Mouse (Mus musculus) liver, adult 2 months (tissue): ENCODE data around the gene Ap3m1. TPM values are rescaled to one million over a fixed set of nuclear protein-coding genes. Genes with fewer than 3 reads are reported as not detected.

Experiments used
- DNase-seq: peaks from one replicate; pipeline ENCODE4 v3.0.0-alpha.2; 2011; ENCODE audit warnings: low read depth, low spot score; ENCODE audit errors: extremely low read depth
- H3K27ac ChIP-seq: fragments of 200-500 bp; replicated peaks from 2 replicates; pipeline ENCODE4 v1.5.1; 2012; ENCODE audit warnings: low read depth, mild to moderate bottlenecking, control low read depth, inconsistent platforms, low read length; ENCODE audit not compliant: insufficient read depth
- H3K27me3 ChIP-seq: fragments of 200-500 bp; 2 replicates; pipeline ENCODE4 v1.6.1; 2012; ENCODE audit warnings: mild to moderate bottlenecking, moderate library complexity, low read length, inconsistent platforms; ENCODE audit not compliant: control insufficient read depth, insufficient read depth
- H3K36me3 ChIP-seq: fragments of 200-500 bp; 2 replicates; pipeline ENCODE4 v1.6.1; 2012; ENCODE audit warnings: low read length, inconsistent platforms; ENCODE audit not compliant: control insufficient read depth, insufficient read depth
- H3K4me1 ChIP-seq: fragments of 200-500 bp; 2 replicates; pipeline ENCODE4 v1.6.1; 2011; ENCODE audit warnings: low read length; ENCODE audit not compliant: control insufficient read depth, insufficient read depth
- H3K4me3 ChIP-seq: fragments of 200-500 bp; 2 replicates; pipeline ENCODE4 v1.5.1; 2011; ENCODE audit warnings: low read depth, mild to moderate bottlenecking, control low read depth, low read length, moderate library complexity; ENCODE audit not compliant: insufficient read depth
- H3K79me2 ChIP-seq: fragments of 200-500 bp; 2 replicates; pipeline ENCODE4 v1.6.1; 2012; ENCODE audit warnings: inconsistent platforms, mild to moderate bottlenecking, low read length, moderate library complexity; ENCODE audit not compliant: control insufficient read depth, insufficient read depth
- H3K9ac ChIP-seq: fragments of 200-500 bp; 2 replicates; pipeline ENCODE4 v1.6.1; 2012; ENCODE audit warnings: low read depth, mild to moderate bottlenecking, control low read depth, inconsistent platforms, low read length
- CTCF ChIP-seq: fragments of 200-500 bp; IDR thresholded peaks from 2 replicates; pipeline ENCODE4 v1.5.1; 2011; ENCODE audit warnings: low read depth, low read length, control low read depth
- POLR2A ChIP-seq: fragments of 200-500 bp; IDR thresholded peaks from 2 replicates; pipeline ENCODE4 v1.6.1; 2011; ENCODE audit warnings: low read length, control low read depth; ENCODE audit not compliant: insufficient read depth; ENCODE audit errors: extremely low read depth
- WGBS: fragments of 180-500 bp; shearing (Covaris S2); methylation state at CpG from one replicate; pipeline ENCODE4 v1.1.7; 2018; 5-methylcytosine and 5-hydroxymethylcytosine counted together
- polyA plus RNA-seq: library from polyadenylated mRNA; depleted of rRNA; stranded (reverse); fragments of >200 nt; gene quantifications from 2 replicates; pipeline ENCODE4 v1.2.3, GENCODE M21; 2012
- total RNA-seq: library from RNA; depleted of rRNA; stranded (reverse); fragments of >200 nt; gene quantifications from 2 replicates; pipeline ENCODE4 v1.2.3, GENCODE M21; 2014

Gene Ap3m1
- total and polyA plus RNA-seq, 2 experiments = 44.8 to 126 TPM

DNA sequence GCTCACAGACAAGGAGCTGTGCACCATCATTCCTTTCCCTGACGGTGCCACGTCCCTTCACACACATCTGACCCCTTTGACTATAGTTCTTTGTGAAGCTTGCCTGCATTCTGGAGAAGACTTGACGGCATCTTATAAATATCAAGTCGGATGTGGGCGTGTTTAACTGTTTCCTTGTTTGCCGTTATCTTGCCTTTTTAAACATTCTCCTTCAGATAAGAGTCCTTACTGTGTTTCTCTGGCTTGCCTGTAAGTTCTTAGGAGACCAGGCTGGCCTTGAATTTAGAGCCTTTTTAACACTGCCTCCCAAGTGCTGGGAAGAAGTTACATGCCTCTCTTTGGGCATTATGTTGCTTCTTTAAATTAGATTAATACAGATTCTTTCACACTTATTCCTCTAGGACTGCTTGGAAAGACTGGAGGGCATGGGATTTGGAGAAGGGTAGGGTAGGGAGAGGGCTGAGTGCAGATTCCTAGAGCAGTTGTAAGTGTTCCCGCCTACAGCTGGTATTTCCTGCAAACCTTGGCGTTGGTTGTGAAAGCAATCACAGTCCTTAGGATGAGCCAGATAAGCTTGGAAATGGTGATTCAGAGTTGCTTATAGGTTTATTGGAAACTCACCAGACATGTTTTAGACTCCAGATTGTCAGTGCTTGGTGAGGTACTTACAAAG, 13.3 kb upstream of the Ap3m1 start:
- Histone ChIP-seq H3K27me3 (no peaks in the 10 kb centered on the region), H3K27ac (0 out of 2 replicates have a peak overlapping the region, but pooled peaks have one; percentile 4), H3K9ac (no peak overlapping the region), H3K36me3 (no peaks in the 10 kb centered on the region), H3K79me2 (peaks cover 22% of the 10 kb centered on the region; the same call in 1 of the 2 replicates), H3K4me3 (no peak overlapping the region), H3K4me1 (peaks cover 17% of the 10 kb centered on the region; the same call in 1 of the 2 replicates)
- TF ChIP-seq POLR2A = no peak
- TF ChIP-seq CTCF = no peak
- no peak for DNase-seq
- WGBS = 64% methylated on average over 8 of the region's 8 CpGs

DNA sequence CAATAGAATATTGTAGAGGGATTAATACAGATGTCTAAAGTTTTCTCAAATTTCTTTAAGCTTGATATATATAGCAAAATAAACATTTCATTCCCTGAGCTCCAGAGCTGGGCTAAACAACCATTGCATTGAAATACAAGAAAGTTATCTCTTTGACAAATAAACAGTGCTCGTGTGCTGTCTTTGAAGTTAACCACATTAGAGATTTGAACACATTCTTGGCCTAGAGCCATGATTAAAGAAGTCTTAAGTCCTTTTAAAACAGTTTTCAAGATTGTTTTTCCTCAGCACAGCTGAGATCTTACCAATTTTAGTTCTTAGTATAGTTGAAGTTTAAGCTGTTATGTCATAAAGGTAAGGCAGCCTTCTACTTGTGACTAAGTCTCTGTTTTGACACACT, 12.0 kb upstream of the Ap3m1 start:
- no peak for DNase-seq
- Histone ChIP-seq H3K27ac (no peak overlapping the region), H3K79me2 (peaks cover 14% of the 10 kb centered on the region; the same call in 1 of the 2 replicates), H3K4me3 (no peak overlapping the region), H3K9ac (no peak overlapping the region), H3K27me3 (no peaks in the 10 kb centered on the region), H3K4me1 (peaks cover 15% of the 10 kb centered on the region; the same call in 1 of the 2 replicates), H3K36me3 (no peaks in the 10 kb centered on the region)
- WGBS = 4% methylated on average over 1 of the region's 1 CpGs
- TF ChIP-seq CTCF (no peak), POLR2A (no peak)

DNA sequence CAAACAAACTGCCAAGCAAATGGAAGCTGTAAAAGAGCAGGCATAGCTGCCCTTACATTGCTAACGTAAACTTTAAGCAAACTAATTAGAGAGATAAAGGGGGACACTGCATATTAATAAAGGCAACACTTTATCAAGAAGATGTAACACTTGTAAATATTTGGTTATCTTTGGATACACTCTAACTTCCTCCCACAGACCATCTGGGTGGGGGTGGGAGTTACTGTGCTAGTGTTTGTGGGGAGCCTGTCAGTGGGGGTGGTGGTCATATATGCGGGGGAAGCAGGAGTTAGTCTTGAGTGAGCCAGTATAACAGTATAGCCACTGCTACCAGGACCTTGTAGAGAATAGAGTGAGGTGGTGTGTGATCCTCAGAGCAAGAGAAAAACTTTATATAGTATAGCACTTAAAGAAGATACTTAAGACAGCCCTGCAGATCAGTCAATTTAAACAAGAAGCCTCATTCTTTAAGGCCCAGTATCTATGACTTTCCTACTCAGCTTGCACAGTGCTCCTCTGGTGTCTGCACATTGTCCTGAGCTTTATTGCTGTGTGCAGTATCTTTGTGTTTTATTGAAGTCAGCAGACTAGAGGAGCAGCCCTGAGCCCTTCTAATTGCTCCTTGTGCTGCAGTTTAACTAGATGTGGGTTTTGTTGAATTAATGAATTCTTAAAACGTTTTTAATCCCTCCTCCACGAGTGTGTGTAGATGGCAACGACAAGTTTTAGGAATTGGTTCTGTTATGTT, 10.6 kb upstream of the Ap3m1 start:
- H3K36me3 ChIP-seq = no peaks in the 10 kb centered on the region
- H3K27me3 ChIP-seq = no peaks in the 10 kb centered on the region
- TF ChIP-seq POLR2A (no peak), CTCF (no peak)
- H3K79me2 ChIP-seq = peaks cover 16% of the 10 kb centered on the region; the same call in 1 of the 2 replicates
- no peak overlapping the region for H3K4me3 ChIP-seq
- H3K9ac ChIP-seq = no peak overlapping the region
- no peak for DNase-seq
- 66% methylated on average over 5 of the region's 5 CpGs for WGBS
- H3K4me1 ChIP-seq = peaks cover 15% of the 10 kb centered on the region; the same call in 1 of the 2 replicates
- no peak overlapping the region for H3K27ac ChIP-seq

DNA sequence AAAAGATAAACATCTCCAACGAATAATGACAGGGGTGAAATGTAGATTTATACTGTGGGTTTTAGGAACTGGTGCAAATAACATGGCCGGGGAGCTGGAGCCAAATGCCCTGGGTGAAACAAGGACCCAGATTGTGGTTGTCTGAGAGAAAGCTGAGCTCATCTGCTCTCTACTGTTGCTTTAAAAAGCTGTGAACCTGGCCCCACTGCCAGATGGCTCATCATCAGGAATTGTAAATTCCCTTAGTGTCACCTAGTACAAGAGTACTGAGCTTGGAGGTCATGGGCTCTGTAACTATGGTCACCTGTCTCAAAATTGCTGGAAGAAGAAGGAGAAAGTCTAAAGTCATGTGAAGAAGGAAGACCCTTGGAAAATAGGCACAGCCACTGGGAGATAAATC, 6.7 kb upstream of the Ap3m1 start:
- no peak overlapping the region for H3K27ac ChIP-seq
- no peak overlapping the region for H3K4me3 ChIP-seq
- TF ChIP-seq CTCF = no peak
- no peak for TF ChIP-seq POLR2A
- DNase-seq = no peak
- WGBS = 77% methylated on average over 2 of the region's 2 CpGs
- H3K36me3 ChIP-seq = no peaks in the 10 kb centered on the region
- H3K79me2 ChIP-seq = peaks cover 24% of the 10 kb centered on the region; the same call in 1 of the 2 replicates
- peaks cover 11% of the 10 kb centered on the region; the same call in 1 of the 2 replicates for H3K4me1 ChIP-seq
- no peaks in the 10 kb centered on the region for H3K27me3 ChIP-seq
- H3K9ac ChIP-seq = no peak overlapping the region

DNA sequence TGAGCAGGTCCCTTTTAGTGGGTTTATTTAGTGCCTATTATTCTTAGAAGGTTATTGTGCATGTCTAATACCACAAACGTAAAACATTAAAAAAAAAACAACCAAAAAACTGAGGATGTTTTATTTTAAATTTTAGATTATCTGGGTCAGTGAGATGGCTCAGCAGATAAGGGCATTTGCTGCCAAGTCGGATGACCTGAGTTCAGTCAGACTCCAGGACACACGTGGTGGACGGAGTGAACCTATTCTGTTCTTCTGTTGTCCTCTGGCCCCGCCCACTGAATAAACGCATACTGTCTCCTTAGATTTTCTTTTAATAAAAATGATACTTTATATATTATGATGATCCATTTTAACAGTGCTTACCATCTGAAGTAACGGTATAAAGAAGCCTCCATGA, 1.3 kb upstream of the Ap3m1 start:
- 0 out of 2 replicates have a peak overlapping the region, but pooled peaks have one; percentile 6 for H3K9ac ChIP-seq
- peaks cover 19% of the 10 kb centered on the region; the same call in 1 of the 2 replicates for H3K79me2 ChIP-seq
- H3K4me3 ChIP-seq = peak overlapping the region; percentile 43; the same call in 1 of the 2 replicates
- peak; percentile 95 for DNase-seq
- H3K27me3 ChIP-seq = no peaks in the 10 kb centered on the region
- TF ChIP-seq CTCF (no peak), POLR2A (no peak)
- 20% methylated on average over 7 of the region's 7 CpGs for WGBS
- H3K36me3 ChIP-seq = no peaks in the 10 kb centered on the region
- H3K4me1 ChIP-seq = peaks cover 9% of the 10 kb centered on the region; the same call in 1 of the 2 replicates
- H3K27ac ChIP-seq = peak overlapping the region; percentile 74

DNA sequence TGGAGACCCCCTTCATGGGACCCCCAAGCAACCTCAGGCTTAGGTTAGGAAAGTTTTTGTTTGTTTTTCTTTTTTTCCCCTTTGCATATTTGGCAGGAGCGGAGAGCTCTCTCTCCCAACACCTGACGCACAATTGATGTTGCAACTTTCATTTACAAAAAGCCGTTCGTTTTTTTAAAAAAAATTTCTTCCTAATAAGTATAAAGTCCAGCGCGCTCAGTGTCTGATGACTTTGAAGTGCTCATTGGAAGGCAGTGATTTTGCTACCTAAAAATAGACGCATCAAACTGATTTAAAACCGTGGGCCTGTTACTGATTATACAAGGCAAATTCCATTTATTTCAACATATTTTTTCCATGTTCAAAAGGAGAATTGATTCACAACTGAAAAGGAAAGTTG, 843 bp upstream of the Ap3m1 start:
- Histone ChIP-seq H3K4me3 (peak overlapping the region; percentile 85), H3K36me3 (no peaks in the 10 kb centered on the region), H3K79me2 (peaks cover 20% of the 10 kb centered on the region; the same call in 1 of the 2 replicates), H3K27me3 (no peaks in the 10 kb centered on the region), H3K27ac (peak overlapping the region; percentile 92), H3K9ac (peak overlapping the region; percentile 90; the same call in 1 of the 2 replicates), H3K4me1 (peaks cover 10% of the 10 kb centered on the region; the same call in 1 of the 2 replicates)
- 1% methylated on average over 8 of the region's 8 CpGs for WGBS
- peak; percentile 98 for DNase-seq
- TF ChIP-seq CTCF (no peak), POLR2A (no peak)
